Mouse (Mus musculus): Measurements from ENCODE around the gene Tldc2. TPM values are rescaled to one million over a fixed set of nuclear protein-coding genes. Genes with fewer than 3 reads are reported as not detected.

Tldc2 gene
- polyA plus RNA-seq, 1 experiment from 2014 or later: not detected

DNA sequence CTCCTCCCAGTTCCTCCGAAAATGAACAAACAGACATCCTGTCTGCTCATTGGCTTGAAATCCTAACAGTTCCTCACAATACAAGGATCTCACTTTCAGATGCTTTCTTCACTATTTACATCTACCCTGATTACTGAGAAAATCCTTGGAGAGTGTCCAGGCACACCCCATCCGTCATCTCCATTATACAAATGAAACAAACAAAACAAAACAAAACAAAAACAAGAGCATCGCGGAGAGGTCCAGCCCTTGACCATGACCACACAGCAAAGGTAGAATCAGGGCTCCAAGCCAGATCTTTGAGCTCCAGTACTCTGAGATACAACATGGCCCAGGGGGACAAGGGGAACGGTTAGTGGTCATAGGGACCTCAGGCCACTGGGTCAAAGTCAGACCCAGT is 12.1 kb upstream of the Tldc2 start:
- Histone ChIP-seq H3K27ac (replicated peaks) (no peak overlapping the region), H3K27me3 (replicated peaks; ENCODE audit: low read depth, poor library complexity, severe bottlenecking) (no peaks in the 10 kb centered on the region), H3K4me3 (peak overlapping the region; percentile 80; the same call in 1 of the 2 replicates), H3K9me3 (no peaks in the 10 kb centered on the region), H3K36me3 (replicated peaks) (peaks cover 70% of the 10 kb centered on the region), H3K4me1 (peaks cover 90% of the 10 kb centered on the region)
- WGBS: 81% methylated on average over 5 of the region's 5 CpGs
- no peak for DNase-seq (ENCODE audit: low spot score)

- Histone ChIP-seq H3K9me3 (no peaks in the 10 kb centered on the region), H3K4me1 (peaks cover 90% of the 10 kb centered on the region), H3K4me3 (peak overlapping the region; percentile 80; the same call in 1 of the 2 replicates), H3K27ac (replicated peaks) (0 out of 2 replicates have a peak overlapping the region, but pooled peaks have one; percentile 3), H3K36me3 (replicated peaks) (peaks cover 65% of the 10 kb centered on the region), H3K27me3 (replicated peaks; ENCODE audit: low read depth, poor library complexity, severe bottlenecking) (peaks cover 2% of the 10 kb centered on the region; the same call in 1 of the 2 replicates)
- DNase-seq (ENCODE audit: low spot score): no peak
- 90% methylated on average over 3 of the region's 3 CpGs for WGBS
Observed at GRCm38 (mm10) chr2:157075226-157075625, 11.6 kb upstream of the Tldc2 start.

DNA sequence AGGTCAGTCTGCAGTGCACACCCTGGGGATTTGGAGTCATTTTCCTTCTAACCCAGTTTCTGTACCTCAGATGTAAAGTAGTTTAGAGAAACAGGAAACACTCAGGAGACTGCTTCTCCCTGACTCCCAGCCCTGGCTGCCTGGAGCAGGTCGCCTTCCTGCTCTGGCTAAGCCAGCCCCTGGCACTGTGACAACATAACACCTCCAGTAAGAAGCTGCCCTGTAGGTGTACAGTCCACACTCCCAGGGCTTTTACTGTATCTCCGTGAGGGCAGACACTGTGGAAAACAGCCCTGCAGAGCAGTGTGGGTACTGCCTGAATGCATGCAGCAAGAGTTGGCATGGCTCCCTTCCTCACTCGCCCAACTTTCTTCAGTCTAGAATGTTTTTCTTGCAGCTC is 11.2 kb upstream of the Tldc2 start:
- 73% methylated on average over 3 of the region's 3 CpGs for WGBS
- DNase-seq (ENCODE audit: low spot score): no peak
- H3K9me3 ChIP-seq: no peaks in the 10 kb centered on the region
- peaks cover 5% of the 10 kb centered on the region; the same call in 1 of the 2 replicates for H3K27me3 ChIP-seq (replicated peaks; ENCODE audit: low read depth, poor library complexity, severe bottlenecking)
- H3K27ac ChIP-seq (replicated peaks): no peak overlapping the region
- H3K36me3 ChIP-seq (replicated peaks): peaks cover 60% of the 10 kb centered on the region
- peak overlapping the region; percentile 80 for H3K4me3 ChIP-seq
- peaks cover 86% of the 10 kb centered on the region for H3K4me1 ChIP-seq

DNA sequence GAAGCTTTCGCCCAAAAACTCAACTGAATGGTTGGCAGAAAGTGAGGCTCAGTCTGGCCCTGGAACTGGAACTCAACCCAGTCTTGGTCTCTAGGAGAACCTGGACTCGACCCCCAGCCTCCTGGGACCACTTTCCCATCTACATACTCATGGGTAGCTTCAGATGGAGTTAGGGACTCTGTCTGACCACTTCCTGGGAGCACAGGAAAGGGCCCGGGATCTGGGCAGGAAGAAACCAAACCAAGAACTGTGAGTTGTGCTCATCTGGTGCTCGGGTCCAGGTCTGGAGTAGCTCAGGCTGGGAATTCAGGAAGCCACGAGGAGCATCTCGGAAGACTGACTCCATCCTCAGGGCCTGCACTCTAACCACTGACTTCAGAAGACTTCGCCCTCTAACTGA is 10.3 kb upstream of the Tldc2 start:
- Histone ChIP-seq H3K27me3 (replicated peaks; ENCODE audit: low read depth, poor library complexity, severe bottlenecking) (peaks cover 5% of the 10 kb centered on the region; the same call in 1 of the 2 replicates), H3K36me3 (replicated peaks) (peaks cover 51% of the 10 kb centered on the region), H3K4me3 (peak overlapping the region; percentile 80), H3K9me3 (no peaks in the 10 kb centered on the region), H3K27ac (replicated peaks) (no peak overlapping the region), H3K4me1 (peaks cover 77% of the 10 kb centered on the region)
- DNase-seq (ENCODE audit: low spot score): no peak
- WGBS: 87% methylated on average over 7 of the region's 7 CpGs

DNA sequence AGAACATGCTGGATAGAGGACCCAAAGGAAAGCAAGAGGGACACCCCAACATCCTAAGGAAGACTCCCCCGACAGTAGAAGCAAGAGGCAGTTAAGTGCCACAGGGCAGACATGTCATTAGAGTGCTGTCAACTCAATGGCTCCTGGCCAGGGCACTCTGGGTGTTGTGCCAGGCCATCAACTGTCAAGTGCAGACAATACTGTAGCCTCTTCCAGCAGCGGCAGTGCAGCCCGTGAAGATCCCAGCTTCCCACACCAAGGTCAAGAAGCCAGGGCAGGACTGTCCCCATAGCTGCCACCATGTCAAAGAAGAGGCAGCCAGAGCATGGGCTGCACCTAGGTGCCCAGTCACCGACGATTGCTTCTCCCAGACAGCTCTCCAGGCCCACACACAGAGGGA is 9.7 kb upstream of the Tldc2 start:
- peaks cover 46% of the 10 kb centered on the region for H3K36me3 ChIP-seq (replicated peaks)
- H3K27ac ChIP-seq (replicated peaks): peak overlapping the region; percentile 98
- DNase-seq (ENCODE audit: low spot score): no peak
- H3K4me3 ChIP-seq: peak overlapping the region; percentile 80
- no peaks in the 10 kb centered on the region for H3K9me3 ChIP-seq
- peaks cover 5% of the 10 kb centered on the region; the same call in 1 of the 2 replicates for H3K27me3 ChIP-seq (replicated peaks; ENCODE audit: low read depth, poor library complexity, severe bottlenecking)
- 43% methylated on average over 5 of the region's 5 CpGs for WGBS
- peaks cover 72% of the 10 kb centered on the region for H3K4me1 ChIP-seq

- peak overlapping the region; percentile 80 for H3K4me3 ChIP-seq
- H3K27ac ChIP-seq (replicated peaks): peak overlapping the region; percentile 98
- H3K27me3 ChIP-seq (replicated peaks; ENCODE audit: low read depth, poor library complexity, severe bottlenecking): peaks cover 5% of the 10 kb centered on the region; the same call in 1 of the 2 replicates
- peak; percentile 62 for DNase-seq (ENCODE audit: low spot score)
- WGBS: 2% methylated on average over 15 of the region's 15 CpGs
- peaks cover 41% of the 10 kb centered on the region for H3K36me3 ChIP-seq (replicated peaks)
- peaks cover 67% of the 10 kb centered on the region for H3K4me1 ChIP-seq
- H3K9me3 ChIP-seq: no peaks in the 10 kb centered on the region
Observed at GRCm38 (mm10) chr2:157077641-157078058, 9.2 kb upstream of the Tldc2 start.

- no peaks in the 10 kb centered on the region for H3K9me3 ChIP-seq
- DNase-seq (ENCODE audit: low spot score): no peak
- H3K27me3 ChIP-seq (replicated peaks; ENCODE audit: low read depth, poor library complexity, severe bottlenecking): peaks cover 5% of the 10 kb centered on the region; the same call in 1 of the 2 replicates
- H3K36me3 ChIP-seq (replicated peaks): peaks cover 35% of the 10 kb centered on the region
- peak overlapping the region; percentile 98 for H3K27ac ChIP-seq (replicated peaks)
- peak overlapping the region; percentile 80 for H3K4me3 ChIP-seq
- under 1% methylated on average over 79 of the region's 79 CpGs for WGBS
- H3K4me1 ChIP-seq: peaks cover 61% of the 10 kb centered on the region
Observed at GRCm38 (mm10) chr2:157078059-157078792, 8.6 kb upstream of the Tldc2 start.

- Histone ChIP-seq H3K4me3 (peak within 1 kb of the TSS; percentile 80), H3K36me3 (replicated peaks) (peaks cover 27% of the 10 kb centered on the region), H3K4me1 (peaks cover 53% of the 10 kb centered on the region), H3K27ac (replicated peaks) (peak within 1 kb of the TSS; percentile 98), H3K9me3 (no peaks in the 10 kb centered on the region), H3K27me3 (replicated peaks; ENCODE audit: low read depth, poor library complexity, severe bottlenecking) (peaks cover 5% of the 10 kb centered on the region; the same call in 1 of the 2 replicates)
- DNase-seq (ENCODE audit: low spot score): peak; percentile 91
- WGBS: under 1% methylated on average over 136 of the region's 136 CpGs
Observed at GRCm38 (mm10) chr2:157078793-157079700, 7.8 kb upstream of the Tldc2 start, which contains the start of gene Soga1. Gene Soga1 (minus strand): TSS chr2:157079254.

DNA sequence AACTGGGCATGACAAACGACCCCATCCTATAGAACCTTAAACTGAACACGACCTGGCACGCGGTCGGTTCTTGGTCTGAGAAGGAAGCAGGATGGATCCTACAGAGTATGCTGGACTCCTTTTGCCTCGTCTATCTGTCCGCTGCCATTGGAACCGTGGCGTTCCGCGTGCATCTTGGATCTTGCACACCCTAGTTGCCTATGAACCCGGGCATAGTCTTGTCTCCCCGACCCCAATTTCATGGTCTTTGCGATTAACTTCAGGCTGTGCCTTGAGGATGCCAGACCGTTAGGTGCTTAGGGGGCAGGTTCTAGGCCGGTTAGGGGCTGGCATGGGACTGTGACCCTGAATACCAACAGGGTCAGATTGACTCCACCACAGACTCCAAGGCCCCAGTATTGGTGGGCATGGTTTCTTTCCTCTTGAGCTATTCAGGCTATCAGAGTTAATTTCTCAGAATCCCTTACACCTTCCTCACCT is 7.1 kb upstream of the Tldc2 start:
- DNase-seq (ENCODE audit: low spot score): no peak
- peak overlapping the region; percentile 98 for H3K27ac ChIP-seq (replicated peaks)
- H3K4me1 ChIP-seq: peaks cover 47% of the 10 kb centered on the region
- peaks cover 5% of the 10 kb centered on the region; the same call in 1 of the 2 replicates for H3K27me3 ChIP-seq (replicated peaks; ENCODE audit: low read depth, poor library complexity, severe bottlenecking)
- peak overlapping the region; percentile 80 for H3K4me3 ChIP-seq
- no peaks in the 10 kb centered on the region for H3K9me3 ChIP-seq
- H3K36me3 ChIP-seq (replicated peaks): peaks cover 21% of the 10 kb centered on the region
- WGBS: 9% methylated on average over 16 of the region's 16 CpGs

DNA sequence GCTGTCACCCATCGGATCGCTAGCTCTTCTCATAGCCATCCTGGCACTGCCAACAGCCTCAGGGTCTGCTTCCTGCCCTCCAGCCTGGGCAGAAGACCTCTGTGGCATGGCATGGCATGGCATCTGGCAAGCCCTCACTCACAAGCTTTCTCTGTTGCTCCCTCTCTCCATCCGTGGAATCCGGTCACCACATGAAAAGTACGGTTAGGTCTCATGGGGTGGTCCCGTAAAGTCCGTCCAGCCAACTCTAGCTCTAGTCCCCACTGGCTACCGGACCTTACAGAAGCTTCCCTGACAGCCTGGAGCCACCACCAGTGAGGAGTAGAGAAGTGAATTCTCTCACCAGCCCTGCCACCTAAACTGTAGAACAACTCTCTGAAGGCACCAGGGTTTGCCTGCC is 5.5 kb upstream of the Tldc2 start:
- Histone ChIP-seq H3K27ac (replicated peaks) (no peak overlapping the region), H3K36me3 (replicated peaks) (peaks cover 6% of the 10 kb centered on the region)
- 92% methylated on average over 8 of the region's 8 CpGs for WGBS

DNA sequence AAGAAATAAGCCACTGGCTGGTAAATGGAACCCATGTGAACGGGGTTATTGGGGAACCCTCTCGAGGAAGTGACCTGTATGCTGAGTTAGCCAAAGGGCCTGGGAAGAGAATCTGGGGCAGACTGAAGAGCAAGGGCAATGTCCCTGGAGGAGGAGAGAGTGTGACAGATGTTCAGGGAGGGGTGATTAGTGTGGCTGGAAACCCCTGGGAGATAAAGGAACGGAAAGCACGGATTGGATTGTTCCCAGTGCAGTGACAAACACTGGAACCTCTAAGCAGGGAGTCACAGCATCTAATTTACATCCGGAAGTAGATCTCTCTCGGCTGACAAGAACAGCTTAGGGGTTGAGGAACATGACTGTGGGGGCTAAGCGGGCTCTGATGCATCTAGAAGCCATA is 4.9 kb upstream of the Tldc2 start:
- DNase-seq (ENCODE audit: low spot score): no peak
- no peaks in the 10 kb centered on the region; the same call in 1 of the 2 replicates for H3K36me3 ChIP-seq (replicated peaks)
- no peak overlapping the region for H3K4me3 ChIP-seq
- H3K27ac ChIP-seq (replicated peaks): no peak overlapping the region
- 43% methylated on average over 7 of the region's 7 CpGs for WGBS
- peaks cover 5% of the 10 kb centered on the region; the same call in 1 of the 2 replicates for H3K27me3 ChIP-seq (replicated peaks; ENCODE audit: low read depth, poor library complexity, severe bottlenecking)
- H3K9me3 ChIP-seq: no peaks in the 10 kb centered on the region
- H3K4me1 ChIP-seq: peaks cover 36% of the 10 kb centered on the region

More for the DNA sequence above, 5.5 kb upstream of the Tldc2 start:
- H3K4me3 ChIP-seq: no peak overlapping the region
- H3K9me3 ChIP-seq: no peaks in the 10 kb centered on the region
- no peak for DNase-seq (ENCODE audit: low spot score)
- H3K27me3 ChIP-seq (replicated peaks; ENCODE audit: low read depth, poor library complexity, severe bottlenecking): peaks cover 5% of the 10 kb centered on the region; the same call in 1 of the 2 replicates
- peaks cover 43% of the 10 kb centered on the region for H3K4me1 ChIP-seq

All from embryonic facial prominence, embryonic 10.5 days (tissue).